Mouse (Mus musculus) monocyte, adult 2 months (primary cell): ENCODE results near the gene Tnxb.
"Not testable (repeated sequence)": the region's sequence is repeated elsewhere in the genome, so short reads cannot be mapped to it uniquely, and the experiment has no call there.

ENCODE experiments used
- DNase-seq, 2 experiments: peaks; one replicate each; pipeline ENCODE4 v3.0.0; 2022; ENCODE audit warnings: low spot score in 2 of 2, low read depth in 1 of 2

Gene Tnxb

GRCm38 (mm10) chr17:34729779-34730553 lies 59.6 kb downstream of the Tnxb start:
- not testable (repeated sequence) for DNase-seq

DNA sequence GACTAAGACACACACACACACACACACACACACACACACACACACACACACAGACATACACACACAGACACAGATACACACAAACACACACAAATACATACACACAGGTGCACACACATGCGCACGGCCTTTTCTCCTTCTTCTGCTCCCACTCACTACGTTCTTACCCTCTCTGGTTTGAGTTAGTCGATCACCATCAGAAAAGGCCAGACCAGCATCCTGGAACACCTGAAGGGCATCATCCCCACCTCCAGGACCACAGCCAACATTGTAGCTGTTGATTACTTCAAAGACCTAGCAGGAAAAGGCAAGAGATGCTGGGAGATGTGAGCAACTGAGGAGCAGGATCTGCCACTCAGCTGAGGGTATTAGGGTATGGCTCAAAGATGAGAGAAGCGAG lies 67.1 kb downstream of the Tnxb start:
- DNase-seq: not testable (repeated sequence)

DNA sequence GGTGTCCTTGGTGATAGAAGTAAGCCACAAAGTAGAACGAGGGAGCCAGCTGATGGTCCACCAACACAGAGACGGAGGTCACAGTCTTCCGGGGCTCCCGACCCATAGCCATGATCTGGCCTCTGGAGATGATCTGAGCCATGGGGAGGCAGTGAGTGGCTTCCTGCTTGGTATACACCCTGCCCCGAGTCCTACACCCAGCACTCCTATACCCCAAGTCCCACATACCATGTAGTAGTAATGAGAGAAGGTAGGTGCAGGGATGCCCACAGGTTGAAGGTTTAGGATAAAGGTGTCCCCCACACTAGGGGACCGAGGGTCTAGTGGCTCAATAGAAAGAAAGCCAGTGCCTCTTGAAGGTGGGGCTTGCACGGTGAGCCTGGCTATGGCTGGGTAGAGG lies 69.4 kb downstream of the Tnxb start:
- DNase-seq: not testable (repeated sequence)

DNA sequence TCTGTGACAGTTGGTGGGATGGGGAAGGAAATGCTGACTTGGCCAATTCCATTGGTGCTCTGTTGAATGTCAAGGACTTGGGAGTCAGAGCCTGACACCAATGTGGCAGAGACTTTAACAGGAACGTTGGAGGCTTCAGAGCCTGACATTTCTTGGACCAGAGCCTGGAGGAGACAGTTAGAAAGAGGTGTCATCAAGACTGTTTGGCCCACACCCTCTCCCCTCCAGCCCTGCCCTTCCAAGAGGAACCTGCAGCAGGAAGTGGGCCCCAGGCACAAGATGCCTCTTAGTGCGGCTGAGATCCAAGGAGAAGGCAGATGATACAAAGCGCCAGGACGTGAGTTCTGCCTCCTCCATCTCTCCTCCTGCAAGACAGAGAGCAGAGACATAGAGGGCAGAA lies 69.9 kb downstream of the Tnxb start:
- no peak for DNase-seq

DNA sequence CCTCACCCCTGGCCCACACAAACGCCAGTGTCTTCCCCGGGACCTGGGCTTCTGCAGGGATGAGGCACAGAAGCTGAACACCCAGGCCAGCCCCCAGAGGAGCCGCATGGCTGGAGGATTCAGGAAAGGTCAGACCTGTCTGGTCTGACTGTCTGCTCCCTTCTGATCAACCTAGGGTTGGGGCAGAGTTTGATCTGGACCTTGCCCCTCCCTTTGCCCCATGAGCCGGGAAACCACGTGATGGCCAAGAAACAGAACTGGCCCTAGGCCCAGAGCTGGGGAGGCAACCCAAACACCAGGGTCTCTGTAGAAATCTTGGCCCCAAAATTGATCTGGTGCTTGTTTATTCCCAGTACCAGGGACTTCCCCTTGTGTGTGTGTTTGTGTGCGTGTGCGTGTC lies 73.4 kb downstream of the Tnxb start, which contains the start of gene C4b:
Gene C4b, minus strand, starts transcription at position 164 of the 400 bp plus-strand sequence.
- DNase-seq: no peak

DNA sequence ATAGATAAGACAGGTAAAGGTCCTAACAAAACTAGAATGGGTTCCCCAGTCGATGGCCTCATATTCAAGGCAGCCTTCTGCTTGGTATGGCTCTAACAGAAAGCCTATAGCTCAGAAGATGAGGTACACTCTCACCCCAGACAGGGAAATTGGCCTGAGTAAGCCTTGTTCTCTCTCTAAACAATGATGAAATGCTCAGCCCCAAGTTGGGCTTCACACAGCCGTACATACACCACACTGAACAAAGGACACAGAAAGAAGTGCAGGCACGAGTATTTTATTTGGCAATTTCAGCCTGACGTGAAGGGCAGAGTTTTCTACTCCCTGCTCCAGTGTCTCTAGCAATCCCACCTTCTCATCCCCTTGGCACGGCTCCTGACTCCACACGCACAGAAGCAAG lies 73.9 kb downstream of the Tnxb start:
- DNase-seq: no peak

DNA sequence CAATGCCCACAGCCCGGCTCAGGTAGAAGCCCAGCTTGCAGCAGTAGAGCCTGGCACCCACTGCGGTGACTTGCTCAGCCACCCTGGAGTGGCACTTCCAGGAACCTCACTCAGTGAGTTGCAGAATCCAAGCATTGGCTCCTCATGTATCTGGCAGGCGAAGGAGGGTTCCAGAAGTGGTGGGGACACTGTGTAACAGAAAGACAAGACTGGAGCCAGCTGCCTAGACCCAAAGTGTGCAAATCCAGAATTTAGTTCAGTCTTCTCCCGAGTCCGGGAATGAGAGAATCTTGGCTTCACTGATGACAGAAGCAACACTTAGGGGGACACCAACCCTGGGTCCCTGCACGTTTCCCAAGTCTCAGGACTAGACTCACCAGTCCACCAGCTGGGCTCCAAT lies 74.3 kb downstream of the Tnxb start:
- DNase-seq: not testable (repeated sequence)

DNA sequence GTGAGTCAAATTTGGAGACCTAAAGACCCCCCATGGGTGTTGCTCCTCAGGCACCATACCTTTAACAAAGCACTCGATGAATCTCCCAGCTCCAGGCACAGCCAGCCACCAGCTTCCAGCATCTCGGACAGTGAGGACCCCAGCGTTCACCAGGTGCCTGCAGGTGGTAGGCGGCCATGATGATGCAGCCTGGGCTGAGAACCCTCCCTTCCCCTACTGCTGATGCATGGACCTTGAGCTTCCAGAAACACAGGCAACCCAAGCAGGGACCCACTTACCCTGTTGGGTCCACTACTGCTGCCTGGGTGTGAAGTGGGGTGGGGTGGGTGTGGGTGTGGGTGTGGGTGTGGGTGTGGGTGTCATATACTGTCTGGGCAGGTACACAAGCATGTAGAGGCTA lies 74.8 kb downstream of the Tnxb start:
- DNase-seq: not testable (repeated sequence)

- DNase-seq: no peak
These were observed 76.2 kb downstream of the Tnxb start for GRCm38 (mm10) chr17:34746531-34746930.

- DNase-seq: no peak
These were observed 91.1 kb downstream of the Tnxb start for GRCm38 (mm10) chr17:34761471-34761870.
